Mouse (Mus musculus): ENCODE data around the gene Aknad1. TPM values are rescaled to one million over a fixed set of nuclear protein-coding genes. Genes with fewer than 3 reads are reported as not detected.

Aknad1 gene
- polyA plus RNA-seq, 1 experiment from 2014 or later = 0.04 TPM

GRCm38 (mm10) chr3:108778761-108779540 lies 39.5 kb downstream of the Aknad1 start:
- Histone ChIP-seq H3K27ac (no peak overlapping the region), H3K36me3 (no peaks in the 10 kb centered on the region), H3K27me3 (ENCODE audit: insufficient read depth, poor library complexity, severe bottlenecking) (no peaks in the 10 kb centered on the region), H3K4me1 (replicated peaks) (peaks cover 14% of the 10 kb centered on the region), H3K9me3 (no peaks in the 10 kb centered on the region), H3K4me3 (no peak overlapping the region)
- no peak for DNase-seq (ENCODE audit: low spot score)
- WGBS = 68% methylated on average over 4 of the region's 4 CpGs

- WGBS = 61% methylated on average over 10 of the region's 10 CpGs
- Histone ChIP-seq H3K27me3 (ENCODE audit: insufficient read depth, poor library complexity, severe bottlenecking) (no peaks in the 10 kb centered on the region), H3K9me3 (peaks cover 9% of the 10 kb centered on the region; the same call in 1 of the 2 replicates), H3K36me3 (no peaks in the 10 kb centered on the region), H3K4me3 (no peak overlapping the region), H3K27ac (peak overlapping the region; percentile 42; the same call in 1 of the 2 replicates), H3K4me1 (replicated peaks) (peaks cover 14% of the 10 kb centered on the region)
- DNase-seq (ENCODE audit: low spot score) = peak; percentile 23
Measured at GRCm38 (mm10) chr3:108781238-108781883, 41.9 kb downstream of the Aknad1 start.

GRCm38 (mm10) chr3:108781884-108782270 lies 42.4 kb downstream of the Aknad1 start:
- no peaks in the 10 kb centered on the region for H3K36me3 ChIP-seq
- peaks cover 14% of the 10 kb centered on the region for H3K4me1 ChIP-seq (replicated peaks)
- WGBS = 82% methylated on average over 5 of the region's 5 CpGs
- no peak overlapping the region for H3K27ac ChIP-seq
- H3K4me3 ChIP-seq = no peak overlapping the region
- DNase-seq (ENCODE audit: low spot score) = no peak
- peaks cover 9% of the 10 kb centered on the region; the same call in 1 of the 2 replicates for H3K9me3 ChIP-seq
- H3K27me3 ChIP-seq (ENCODE audit: insufficient read depth, poor library complexity, severe bottlenecking) = no peaks in the 10 kb centered on the region

- 83% methylated on average over 6 of the region's 6 CpGs for WGBS
Measured at GRCm38 (mm10) chr3:108782364-108782895, 43.0 kb downstream of the Aknad1 start.

GRCm38 (mm10) chr3:108786520-108786919 lies 47.1 kb downstream of the Aknad1 start:
- WGBS = 78% methylated on average over 6 of the region's 6 CpGs
- Histone ChIP-seq H3K36me3 (no peaks in the 10 kb centered on the region), H3K9me3 (peaks cover 9% of the 10 kb centered on the region; the same call in 1 of the 2 replicates), H3K27ac (no peak overlapping the region; the same call in 1 of the 2 replicates), H3K4me1 (replicated peaks) (peaks cover 9% of the 10 kb centered on the region), H3K27me3 (ENCODE audit: insufficient read depth, poor library complexity, severe bottlenecking) (no peaks in the 10 kb centered on the region), H3K4me3 (no peak overlapping the region)
- DNase-seq (ENCODE audit: low spot score) = no peak

More at GRCm38 (mm10) chr3:108782364-108782895, 43.0 kb downstream of the Aknad1 start:
- H3K4me3 ChIP-seq = no peak overlapping the region
- H3K27me3 ChIP-seq (ENCODE audit: insufficient read depth, poor library complexity, severe bottlenecking) = no peaks in the 10 kb centered on the region
- H3K9me3 ChIP-seq = peaks cover 9% of the 10 kb centered on the region; the same call in 1 of the 2 replicates
- no peak for DNase-seq (ENCODE audit: low spot score)
- no peaks in the 10 kb centered on the region for H3K36me3 ChIP-seq
- no peak overlapping the region for H3K27ac ChIP-seq
- H3K4me1 ChIP-seq (replicated peaks) = peaks cover 14% of the 10 kb centered on the region

GRCm38 (mm10) chr3:108787754-108788454 lies 48.4 kb downstream of the Aknad1 start:
- DNase-seq (ENCODE audit: low spot score) = no peak
- Histone ChIP-seq H3K4me1 (replicated peaks) (0 out of 2 replicates have a peak, but pooled peaks cover 5% of the 10 kb centered on the region), H3K9me3 (peaks cover 9% of the 10 kb centered on the region; the same call in 1 of the 2 replicates), H3K27me3 (ENCODE audit: insufficient read depth, poor library complexity, severe bottlenecking) (no peaks in the 10 kb centered on the region), H3K36me3 (peaks cover 9% of the 10 kb centered on the region), H3K4me3 (no peak overlapping the region), H3K27ac (peak overlapping the region; percentile 35; the same call in 1 of the 2 replicates)
- 72% methylated on average over 12 of the region's 12 CpGs for WGBS

GRCm38 (mm10) chr3:108788455-108788794 lies 49.0 kb downstream of the Aknad1 start:
- Histone ChIP-seq H3K27ac (no peak overlapping the region), H3K4me3 (no peak overlapping the region), H3K4me1 (replicated peaks) (0 out of 2 replicates have a peak, but pooled peaks cover 5% of the 10 kb centered on the region), H3K27me3 (ENCODE audit: insufficient read depth, poor library complexity, severe bottlenecking) (no peaks in the 10 kb centered on the region), H3K36me3 (peaks cover 9% of the 10 kb centered on the region), H3K9me3 (peaks cover 9% of the 10 kb centered on the region; the same call in 1 of the 2 replicates)
- 90% methylated on average over 4 of the region's 4 CpGs for WGBS
- DNase-seq (ENCODE audit: low spot score) = no peak

- no peak overlapping the region for H3K4me3 ChIP-seq
- no peak for DNase-seq (ENCODE audit: low spot score)
- H3K27ac ChIP-seq = no peak overlapping the region
- H3K9me3 ChIP-seq = peaks cover 9% of the 10 kb centered on the region; the same call in 1 of the 2 replicates
- peaks cover 15% of the 10 kb centered on the region for H3K36me3 ChIP-seq
- H3K27me3 ChIP-seq (ENCODE audit: insufficient read depth, poor library complexity, severe bottlenecking) = no peaks in the 10 kb centered on the region
- 0 out of 2 replicates have a peak, but pooled peaks cover 5% of the 10 kb centered on the region for H3K4me1 ChIP-seq (replicated peaks)
- WGBS = 68% methylated on average over 5 of the region's 5 CpGs
Measured at GRCm38 (mm10) chr3:108789299-108789698, 49.8 kb downstream of the Aknad1 start.

- no peak overlapping the region for H3K4me3 ChIP-seq
- peaks cover 23% of the 10 kb centered on the region for H3K36me3 ChIP-seq
- 0 out of 2 replicates have a peak, but pooled peaks cover 5% of the 10 kb centered on the region for H3K4me1 ChIP-seq (replicated peaks)
- DNase-seq (ENCODE audit: low spot score) = no peak
- no peaks in the 10 kb centered on the region for H3K27me3 ChIP-seq (ENCODE audit: insufficient read depth, poor library complexity, severe bottlenecking)
- H3K9me3 ChIP-seq = no peaks in the 10 kb centered on the region
- H3K27ac ChIP-seq = no peak overlapping the region
- 88% methylated on average over 3 of the region's 3 CpGs for WGBS
Measured at GRCm38 (mm10) chr3:108790499-108790898, 51.0 kb downstream of the Aknad1 start.

- Histone ChIP-seq H3K27me3 (ENCODE audit: insufficient read depth, poor library complexity, severe bottlenecking) (no peaks in the 10 kb centered on the region), H3K4me3 (no peak overlapping the region), H3K36me3 (peaks cover 29% of the 10 kb centered on the region), H3K27ac (no peak overlapping the region), H3K4me1 (replicated peaks) (0 out of 2 replicates have a peak, but pooled peaks cover 5% of the 10 kb centered on the region), H3K9me3 (no peaks in the 10 kb centered on the region)
- 76% methylated on average over 7 of the region's 7 CpGs for WGBS
- DNase-seq (ENCODE audit: low spot score) = no peak
Measured at GRCm38 (mm10) chr3:108791054-108791706, 51.7 kb downstream of the Aknad1 start.

GRCm38 (mm10) chr3:108792420-108792819 lies 53.0 kb downstream of the Aknad1 start:
- Histone ChIP-seq H3K27ac (no peak overlapping the region), H3K36me3 (peaks cover 40% of the 10 kb centered on the region), H3K4me1 (replicated peaks) (0 out of 2 replicates have a peak, but pooled peaks cover 5% of the 10 kb centered on the region), H3K9me3 (no peaks in the 10 kb centered on the region), H3K27me3 (ENCODE audit: insufficient read depth, poor library complexity, severe bottlenecking) (no peaks in the 10 kb centered on the region), H3K4me3 (no peak overlapping the region)
- no peak for DNase-seq (ENCODE audit: low spot score)

GRCm38 (mm10) chr3:108794780-108795179 lies 55.3 kb downstream of the Aknad1 start:
- Histone ChIP-seq H3K9me3 (no peaks in the 10 kb centered on the region), H3K4me1 (replicated peaks) (no peaks in the 10 kb centered on the region), H3K4me3 (no peak overlapping the region), H3K27ac (no peak overlapping the region), H3K27me3 (ENCODE audit: insufficient read depth, poor library complexity, severe bottlenecking) (no peaks in the 10 kb centered on the region), H3K36me3 (peaks cover 54% of the 10 kb centered on the region)
- no peak for DNase-seq (ENCODE audit: low spot score)
- 89% methylated on average over 9 of the region's 9 CpGs for WGBS

Data from hindbrain, embryonic 10.5 days (tissue).